Mouse (Mus musculus) stomach, postnatal 0 days (tissue): ENCODE measurements at regions not wholly inside any gene's neighbourhood (a gene's known extent, or its start where the extent isn't known, plus 50 kb on each side); places are given as distances from the start of the nearest gene placed in this dataset.

Experiments
- ATAC-seq: fragments of 200-750 bp; cut with Nextera tagmentation; 2 replicates; pipeline ENCODE4 v1.8.0; 2017; ENCODE audit not compliant: low FRiP score, low TSS enrichment
- DNase-seq: peaks from one replicate; pipeline ENCODE4 v3.0.0-alpha.2; 2016; ENCODE audit warnings: low spot score
- H3K27ac ChIP-seq: fragments of 300-500 bp; sonication (generic); replicated peaks from 2 replicates; pipeline ENCODE4 v1.5.1; 2014; ENCODE audit warnings: mild to moderate bottlenecking, control low read depth
- H3K27me3 ChIP-seq: fragments of 300-500 bp; sonication (generic); 2 replicates; pipeline ENCODE4 v1.6.1; 2014; ENCODE audit warnings: low read length; ENCODE audit not compliant: control insufficient read depth, insufficient read depth
- H3K36me3 ChIP-seq: fragments of 300-500 bp; sonication (generic); 2 replicates; pipeline ENCODE4 v1.6.1; 2014; ENCODE audit warnings: low read length, mixed read lengths; ENCODE audit not compliant: control insufficient read depth, insufficient read depth
- H3K4me1 ChIP-seq: fragments of 300-500 bp; sonication (generic); replicated peaks from 2 replicates; pipeline ENCODE4 v1.6.1; 2014; ENCODE audit warnings: antibody characterized with exemption; ENCODE audit not compliant: control insufficient read depth, insufficient read depth
- H3K4me2 ChIP-seq: fragments of 300-500 bp; sonication (generic); replicated peaks from 2 replicates; pipeline ENCODE4 v1.6.1; 2014; ENCODE audit warnings: low read depth, mild to moderate bottlenecking, control low read depth, moderate library complexity
- H3K4me3 ChIP-seq: fragments of 300-500 bp; sonication (generic); 2 replicates; pipeline ENCODE4 v1.5.1; 2014; ENCODE audit warnings: low read depth, low read length, control low read depth
- H3K9ac ChIP-seq: fragments of 300-500 bp; sonication (generic); 2 replicates; pipeline ENCODE4 v1.6.1; 2014; ENCODE audit warnings: mild to moderate bottlenecking, low read length, control low read depth, mixed read lengths
- H3K9me3 ChIP-seq: fragments of 300-500 bp; sonication (generic); 2 replicates; pipeline ENCODE4 v1.6.1; 2016; ENCODE audit warnings: low read length; ENCODE audit not compliant: control insufficient read depth
- CTCF ChIP-seq: IDR thresholded peaks from 2 replicates; pipeline ENCODE4 v1.5.1; 2016; ENCODE audit warnings: antibody characterized with exemption, low read depth, mild to moderate bottlenecking, moderate library complexity
- EP300 ChIP-seq: optimal IDR thresholded peaks from 2 replicates; pipeline ENCODE3; 2016; ENCODE audit warnings: antibody characterized with exemption
- WGBS: fragments of 180-500 bp; shearing (Covaris S2); extraction: QIAGEN DNeasy Blood & Tissue Kit; methylation state at CpG from one replicate; pipeline ENCODE4 v1.1.7; 2014; 5-methylcytosine and 5-hydroxymethylcytosine counted together

DNA sequence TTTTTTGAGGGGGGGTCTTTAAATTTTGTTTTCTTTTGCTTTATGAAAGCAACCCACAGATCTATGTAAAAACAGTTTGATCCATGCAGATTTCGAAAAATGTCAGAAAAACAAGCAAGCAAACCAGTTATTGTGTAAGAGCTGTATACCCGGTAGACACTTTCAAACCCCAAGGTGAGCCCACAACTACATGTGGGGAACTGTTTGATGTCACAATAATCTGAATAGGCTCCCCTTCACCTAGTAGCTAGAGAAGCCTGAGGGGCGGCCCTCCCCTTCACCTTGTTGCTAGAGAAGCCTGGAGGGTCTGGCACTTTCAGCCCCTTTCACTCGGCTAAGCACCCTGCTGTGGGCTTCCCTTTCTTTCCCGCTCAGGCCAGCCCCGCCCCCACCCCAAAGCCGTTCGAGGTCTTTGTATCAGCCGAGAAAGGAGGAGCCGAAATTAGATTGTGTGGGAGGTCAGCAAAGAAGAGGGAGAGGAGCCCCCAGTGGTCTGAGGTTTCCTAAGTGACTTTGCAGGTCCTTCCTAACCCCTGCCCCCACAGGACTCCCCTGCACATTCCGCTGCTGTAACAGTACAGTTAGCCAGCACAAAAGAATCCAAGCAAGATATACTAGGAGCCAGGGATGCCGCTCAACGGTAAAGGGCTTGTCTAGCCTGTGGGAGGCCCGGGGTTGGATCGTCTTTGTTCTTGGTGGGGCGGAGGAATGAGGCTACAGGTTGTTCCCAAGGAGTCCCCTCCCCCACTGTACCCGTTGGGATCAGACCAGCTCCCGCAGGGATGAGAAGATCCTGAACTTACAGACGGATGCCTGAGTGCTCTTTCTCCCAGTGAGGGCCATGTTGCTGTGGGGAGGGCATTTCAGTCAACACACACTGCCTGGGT lies 89.7 kb upstream of the Itga6 start:
- ATAC-seq (peak; percentile 45), DNase-seq (peak; percentile 37)
- H3K9ac ChIP-seq, result peak overlapping the region; percentile 24; the same call in 1 of the 2 replicates
- H3K36me3 ChIP-seq, result no peaks in the 10 kb centered on the region
- H3K4me3 ChIP-seq, result peak overlapping the region; percentile 23
- TF ChIP-seq EP300 (no peak), CTCF (no peak)
- H3K9me3 ChIP-seq, result no peaks in the 10 kb centered on the region
- H3K4me2 ChIP-seq, result peak overlapping the region; percentile 51
- WGBS, result 7% methylated on average over 19 of the region's 19 CpGs
- H3K4me1 ChIP-seq, result 0 out of 2 replicates have a peak, but pooled peaks cover 5% of the 10 kb centered on the region
- H3K27me3 ChIP-seq, result no peaks in the 10 kb centered on the region
- no peak overlapping the region for H3K27ac ChIP-seq

DNA sequence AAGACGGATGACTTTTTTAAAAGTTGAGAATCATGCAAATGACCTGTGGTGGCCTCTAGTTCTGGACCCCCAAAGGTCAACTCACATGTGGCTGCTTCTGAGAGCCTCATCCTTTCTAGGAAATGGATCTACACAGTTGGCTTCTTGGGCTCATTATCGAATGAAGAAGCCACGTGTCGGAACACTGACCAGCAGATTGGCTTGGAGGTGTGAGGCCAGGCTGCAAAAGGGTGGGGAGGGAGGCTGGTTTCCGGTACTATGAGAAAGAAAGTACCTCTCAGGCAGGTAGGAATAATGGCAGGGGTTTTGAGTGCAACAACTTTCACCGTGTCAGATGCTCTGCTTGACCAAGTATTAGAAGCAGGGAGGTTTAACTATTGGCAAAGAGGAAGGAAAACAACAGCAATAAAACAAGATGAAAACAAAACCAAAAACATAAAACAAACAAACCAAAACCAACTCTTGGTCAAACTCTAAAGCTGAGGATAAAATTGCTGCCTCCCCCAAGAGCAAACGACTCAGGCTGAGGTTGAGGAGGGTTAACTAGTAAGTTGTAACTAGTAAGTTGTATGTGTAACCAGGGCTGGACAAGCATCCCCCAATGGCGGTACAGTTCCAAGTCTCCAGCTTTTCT lies 88.7 kb upstream of the Itga6 start:
- Histone ChIP-seq H3K4me2 (no peak overlapping the region), H3K27ac (no peak overlapping the region), H3K4me1 (0 out of 2 replicates have a peak, but pooled peaks cover 5% of the 10 kb centered on the region), H3K4me3 (no peak overlapping the region), H3K9me3 (no peaks in the 10 kb centered on the region), H3K9ac (no peak overlapping the region), H3K27me3 (no peaks in the 10 kb centered on the region), H3K36me3 (no peaks in the 10 kb centered on the region)
- whole genome bisulfite sequencing, result 67% methylated on average over 8 of the region's 8 CpGs
- TF ChIP-seq CTCF, result no peak
- ATAC-seq (no peak), DNase-seq (no peak)

DNA sequence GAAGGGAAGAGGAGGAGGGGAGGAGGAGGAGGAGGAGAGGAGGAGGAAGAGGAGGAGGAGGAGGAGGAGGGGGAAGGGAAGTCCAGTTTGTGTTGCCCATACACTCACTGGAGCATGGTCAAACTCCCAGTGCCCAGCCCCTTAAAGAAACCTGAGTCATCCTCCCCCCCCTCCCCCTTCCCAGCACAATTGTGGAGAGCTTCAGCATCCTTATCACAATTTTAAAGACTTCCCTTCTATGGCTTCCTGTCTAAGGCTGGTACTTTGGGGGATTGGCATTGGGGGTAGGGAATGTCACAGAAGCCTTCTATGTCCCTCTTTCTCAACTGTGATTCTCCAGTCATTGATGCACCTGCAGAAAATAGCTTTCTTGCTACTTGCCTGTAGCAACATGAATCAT lies 84.0 kb upstream of the Itga6 start:
- no peak for ATAC-seq
- Histone ChIP-seq H3K27me3 (no peaks in the 10 kb centered on the region), H3K4me2 (no peak overlapping the region), H3K4me3 (no peak overlapping the region), H3K36me3 (no peaks in the 10 kb centered on the region), H3K4me1 (no peaks in the 10 kb centered on the region), H3K9me3 (no peaks in the 10 kb centered on the region), H3K27ac (no peak overlapping the region), H3K9ac (no peak overlapping the region)
- TF ChIP-seq EP300 (no peak), CTCF (no peak)
- no peak for DNase-seq

DNA sequence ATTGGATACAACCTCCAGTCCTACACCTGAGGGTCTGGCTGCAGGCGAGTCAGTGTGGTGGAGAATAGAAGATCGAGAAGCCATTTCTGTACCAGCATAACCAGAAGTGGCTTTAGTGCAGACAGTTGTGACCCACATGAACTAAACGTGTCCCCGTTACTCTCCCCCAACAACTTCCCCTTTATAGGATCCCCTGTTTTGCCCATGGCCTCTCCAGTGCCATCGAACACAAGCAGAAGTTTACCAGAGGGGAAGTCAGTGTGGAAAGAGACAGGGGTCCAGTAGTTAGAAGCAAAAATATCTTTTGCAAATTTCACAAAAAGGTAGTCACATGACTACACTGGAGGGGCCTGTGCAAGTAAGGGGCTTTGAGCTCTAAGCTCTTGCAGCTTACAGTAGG lies 83.4 kb upstream of the Itga6 start:
- no peak overlapping the region for H3K4me2 ChIP-seq

DNA sequence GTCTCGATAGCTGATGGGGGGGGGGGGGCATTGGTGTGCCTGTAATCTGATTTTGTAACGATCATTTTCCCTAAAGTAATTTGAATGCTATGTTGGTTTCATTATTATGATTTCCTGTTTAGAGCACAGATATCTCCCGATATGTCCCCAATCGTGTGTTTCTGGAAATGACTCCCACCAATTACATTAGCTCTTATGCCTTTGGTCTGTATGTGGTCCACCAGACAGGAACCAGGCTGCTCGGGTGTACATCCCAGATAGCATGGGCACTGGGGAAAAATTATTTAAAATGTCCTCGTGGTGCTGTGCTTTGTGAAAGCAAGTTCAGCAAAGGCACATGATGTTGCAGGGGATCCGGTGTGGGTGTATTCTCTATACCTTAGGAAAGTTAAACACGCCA lies 82.0 kb upstream of the Itga6 start:
- H3K27ac ChIP-seq, result no peak overlapping the region
- no peaks in the 10 kb centered on the region for H3K9me3 ChIP-seq
- 79% methylated on average over 8 of the region's 8 CpGs for WGBS
- H3K4me2 ChIP-seq, result no peak overlapping the region
- no peak for DNase-seq
- no peaks in the 10 kb centered on the region for H3K4me1 ChIP-seq
- H3K36me3 ChIP-seq, result no peaks in the 10 kb centered on the region
- no peak overlapping the region for H3K4me3 ChIP-seq
- ATAC-seq, result no peak
- no peaks in the 10 kb centered on the region for H3K27me3 ChIP-seq
- no peak overlapping the region for H3K9ac ChIP-seq
- TF ChIP-seq EP300 (no peak), CTCF (no peak)

More for the DNA sequence above, 83.4 kb upstream of the Itga6 start:
- Histone ChIP-seq H3K4me3 (no peak overlapping the region), H3K27me3 (no peaks in the 10 kb centered on the region), H3K9me3 (no peaks in the 10 kb centered on the region), H3K36me3 (no peaks in the 10 kb centered on the region), H3K4me1 (no peaks in the 10 kb centered on the region), H3K9ac (no peak overlapping the region), H3K27ac (no peak overlapping the region)
- DNase-seq (no peak), ATAC-seq (no peak)
- 83% methylated on average over 5 of the region's 5 CpGs for WGBS
- no peak for TF ChIP-seq CTCF
- no peak for TF ChIP-seq EP300

DNA sequence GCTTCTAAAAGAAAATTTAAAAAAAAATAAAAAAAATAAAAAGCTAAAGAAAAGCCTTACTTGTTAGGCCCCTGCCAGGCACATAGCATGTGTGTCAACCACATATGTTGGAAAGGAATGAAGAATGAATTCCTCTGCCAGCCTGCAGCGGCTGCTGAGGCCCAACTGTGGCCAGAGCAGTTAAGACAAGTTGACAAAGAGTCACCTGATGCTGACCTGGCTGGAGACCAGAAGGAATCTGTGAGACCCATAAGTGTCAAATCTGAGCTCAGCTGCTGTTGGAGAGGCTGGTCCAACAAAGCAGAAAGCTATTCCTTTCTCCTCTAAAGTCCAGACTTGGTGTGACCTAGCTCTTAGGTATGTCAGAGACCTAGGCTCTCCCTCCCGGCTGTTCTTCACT lies 78.5 kb upstream of the Itga6 start:
- Histone ChIP-seq H3K27me3 (no peaks in the 10 kb centered on the region), H3K4me2 (no peak overlapping the region), H3K4me1 (no peaks in the 10 kb centered on the region), H3K9ac (no peak overlapping the region), H3K27ac (no peak overlapping the region), H3K9me3 (no peaks in the 10 kb centered on the region), H3K36me3 (no peaks in the 10 kb centered on the region), H3K4me3 (no peak overlapping the region)
- 76% methylated on average over 2 of the region's 2 CpGs for WGBS
- DNase-seq (no peak), ATAC-seq (no peak)
- TF ChIP-seq CTCF, result no peak
